Mouse (Mus musculus) olfactory bulb, adult 2 months (tissue): ENCODE results near the gene Btbd9.

Experiments
- CTCF ChIP-seq: fragments of 200-500 bp; IDR thresholded peaks from 2 replicates; pipeline ENCODE4 v1.5.1; 2012; ENCODE audit warnings: low read depth, mild to moderate bottlenecking, low read length, moderate library complexity; ENCODE audit not compliant: insufficient read depth
- POLR2A ChIP-seq: fragments of 200-500 bp; IDR thresholded peaks from 2 replicates; pipeline ENCODE4 v1.6.1; 2012; ENCODE audit warnings: mild to moderate bottlenecking, low read depth, low read length, moderate library complexity; ENCODE audit not compliant: insufficient read depth

GRCm38 (mm10) chr17:30307168-30307567 lies 269.1 kb downstream of the Btbd9 start:
- TF ChIP-seq CTCF = no peak
- TF ChIP-seq POLR2A = no peak
